7 mouse cellular contexts compared by ENCODE assay signal in genomic region chr6:21894451-21894850, GRCm38 (mm10). TPM values are rescaled to one million over a fixed set of nuclear protein-coding genes. Genes with fewer than 3 reads are reported as not detected.
DNase-seq lines count a peak whose midpoint lies in the region; TF ChIP-seq lines count a peak whose summit lies in the region.

No protein-coding gene starts in this region.

- no peaks in the 10 kb centered on the region for H3K27me3 ChIP-seq in MEL (ENCODE audit: control insufficient read depth in 1 of 2, insufficient read depth in 2 of 2, low read length in 2 of 2)
- H3K27me3 ChIP-seq in embryonic facial prominence, embryonic 10.5 days (replicated peaks; ENCODE audit: low read depth, poor library complexity, severe bottlenecking) = no peaks in the 10 kb centered on the region

- DNase-seq in MEL (ENCODE audit: low read depth, low spot score) (peak; percentile 14), ZHBTc4 (ENCODE audit: low read depth, low spot score) (peak; percentile 5)
- DNase-seq in embryonic facial prominence, embryonic 10.5 days (ENCODE audit: low spot score) = peak; percentile 35
- DNase-seq in heart, postnatal 4 days = peak; percentile 70
- DNase-seq in layer of hippocampus, adult 9-10 months (ENCODE audit: low spot score) = peak; percentile 13
- DNase-seq in mesoderm, embryonic 11.5 days (ENCODE audit: low read depth, low spot score) = peak; percentile 59
- DNase-seq in thymus, postnatal 25 days = no peak

- no peak for TF ChIP-seq POLR2A in MEL (IDR thresholded peaks at IDR 0.05; ENCODE audit: control insufficient read depth in 1 of 2, insufficient read depth in 1 of 2, low read depth in 1 of 2, low read length in 2 of 2, poor library complexity in 1 of 2)

- TF ChIP-seq EP300 in MEL (IDR thresholded peaks at IDR 0.05; ENCODE audit: low read depth in 1 of 2, low read length in 2 of 2) = no peak; a peak in 1 of 4 replicates

- H3K79me2 ChIP-seq in MEL (ENCODE audit: control insufficient read depth, insufficient read depth, low read length, poor library complexity) = no peaks in the 10 kb centered on the region

- H3K36me3 ChIP-seq in MEL (ENCODE audit: control insufficient read depth in 1 of 2, insufficient read depth in 2 of 2, low read length in 2 of 2) = peaks cover 0 to 2% of the 10 kb centered on the region in 2 experiments; a peak in 2 of 4 replicates
- H3K36me3 ChIP-seq in embryonic facial prominence, embryonic 10.5 days (replicated peaks) = no peaks in the 10 kb centered on the region

- H3K4me3 ChIP-seq in MEL (ENCODE audit: control insufficient read depth in 1 of 2, insufficient read depth in 1 of 2, low read depth in 2 of 2, low read length in 2 of 2) = no peak overlapping the region
- H3K4me3 ChIP-seq in embryonic facial prominence, embryonic 10.5 days = no peak overlapping the region

- TF ChIP-seq RAD21 in MEL (IDR thresholded peaks at IDR 0.05; ENCODE audit: low read depth, low read length) = no peak

- no peaks in the 10 kb centered on the region for H3K9me3 ChIP-seq in MEL (replicated peaks; ENCODE audit: insufficient read depth, low read length)
- H3K9me3 ChIP-seq in embryonic facial prominence, embryonic 10.5 days = no peaks in the 10 kb centered on the region

- WGBS in embryonic facial prominence, embryonic 10.5 days = 70% methylated on average over 7 of the region's 7 CpGs

- H3K27ac ChIP-seq in MEL (ENCODE audit: control insufficient read depth, low read depth, low read length) = no peak overlapping the region
- H3K27ac ChIP-seq in embryonic facial prominence, embryonic 10.5 days (replicated peaks) = no peak overlapping the region

- TF ChIP-seq CTCF in MEL (IDR thresholded peaks at IDR 0.05 in 2 of 3, conservative IDR thresholded peaks at IDR 0.05 in 1 of 3; ENCODE audit: control insufficient read depth in 1 of 3, insufficient read depth in 1 of 3, low read depth in 2 of 3, low read length in 3 of 3, poor library complexity in 1 of 3, severe bottlenecking in 1 of 3) = no peak

- no peak overlapping the region for H3K9ac ChIP-seq in MEL (ENCODE audit: control insufficient read depth, low read depth, low read length, poor library complexity, severe bottlenecking)

- peaks cover 0 to 6% of the 10 kb centered on the region in 2 experiments; a peak in 1 of 4 replicates for H3K4me1 ChIP-seq in MEL (ENCODE audit: control insufficient read depth in 1 of 2, insufficient read depth in 2 of 2, low read length in 2 of 2)
- peaks cover 7% of the 10 kb centered on the region for H3K4me1 ChIP-seq in embryonic facial prominence, embryonic 10.5 days

TF ChIP-seq in MEL, 35 proteins besides CTCF, POLR2A, EP300 and RAD21:
- TF ChIP-seq MAFK (IDR thresholded peaks at IDR 0.05; ENCODE audit: borderline replicate concordance, low read depth, low read length) (no peak), MAZ (IDR thresholded peaks at IDR 0.05; ENCODE audit: low read depth, low read length) (no peak), ETS1 (IDR thresholded peaks at IDR 0.05; ENCODE audit: low read depth, low read length) (no peak; the same call in 1 of the 2 replicates), JUND (IDR thresholded peaks at IDR 0.05; ENCODE audit: low read depth, low read length) (no peak), UBTF (IDR thresholded peaks at IDR 0.05; ENCODE audit: borderline replicate concordance, insufficient read depth, low read depth, low read length) (no peak), POLR2AphosphoS5 (IDR thresholded peaks at IDR 0.05; ENCODE audit: borderline replicate concordance, low read depth, low read length) (no peak), HCFC1 (IDR thresholded peaks at IDR 0.05; ENCODE audit: low read depth, low read length) (no peak), TCF12 (IDR thresholded peaks at IDR 0.05; ENCODE audit: low read depth, low read length) (no peak), SIN3A (IDR thresholded peaks at IDR 0.05; ENCODE audit: low read length) (no peak), GATA1 (IDR thresholded peaks at IDR 0.05; ENCODE audit: low read depth, low read length) (no peak), MYB (IDR thresholded peaks at IDR 0.05; ENCODE audit: low read depth, low read length) (no peak), CHD2 (IDR thresholded peaks at IDR 0.05; ENCODE audit: low read length) (no peak)

RNA-seq across cellular contexts. Expression of gene Tspan12, which starts 42.1 kb away (rescaled TPM):
- total RNA-seq in MEL (2012; rRNA removed) = not detected in 2 replicates
- not detected for polyA plus RNA-seq in MEL (2012; ENCODE audit: insufficient read depth in 1 of 2, insufficient read length in 2 of 2, low read depth in 1 of 2, low replicate concordance in 2 of 2, missing spikeins in 1 of 2)
- polyA plus RNA-seq in embryonic facial prominence, embryonic 10.5 days (2016; fragmentation: Nextera tagmentation; extraction: Ambion mirVana) = 63.8 and 64.9 TPM in 2 replicates
- 10 to 100 TPM; 87.2 to 94.4 TPM for total RNA-seq in heart, postnatal 4 days (2021)

RNA-seq across cellular contexts. Expression of gene Ing3, which starts 54.9 kb away (rescaled TPM):
- 13.4 and 13.5 TPM in 2 replicates for total RNA-seq in MEL (2012; rRNA removed)
- 10 to 100 TPM in 1 of 2 experiments, not detected in 1; 16.5 TPM for polyA plus RNA-seq in MEL (2012; ENCODE audit: insufficient read depth in 1 of 2, insufficient read length in 2 of 2, low read depth in 1 of 2, low replicate concordance in 2 of 2, missing spikeins in 1 of 2)
- 56.0 and 56.7 TPM in 2 replicates for polyA plus RNA-seq in embryonic facial prominence, embryonic 10.5 days (2016; fragmentation: Nextera tagmentation; extraction: Ambion mirVana)
- total RNA-seq in heart, postnatal 4 days (2021) = 10 to 100 TPM; 17.4 to 18.3 TPM

Comparison
In these comparisons a context has a peak if more than half of its experiments do, and no peak if none do; other contexts are left out.
1. RNA of gene Tspan12, which starts 42.1 kb away (total RNA-seq): 87.2 to 94.4 TPM in heart, postnatal 4 days; not detected in MEL; every median in the first group is over 10 times any median in the second.